Mouse (Mus musculus) intestine, embryonic 16.5 days (tissue): ENCODE results near the gene Sept5. TPM values are rescaled to one million over a fixed set of nuclear protein-coding genes. Genes with fewer than 3 reads are reported as not detected.

Source experiments
- ATAC-seq: fragments of 200-750 bp; cut with Nextera tagmentation; 2 replicates; pipeline ENCODE4 v1.8.0; 2017; ENCODE audit warnings: moderate TSS enrichment, moderate library complexity
- H3K27ac ChIP-seq: fragments of 300-500 bp; sonication (generic); 2 replicates; pipeline ENCODE4 v1.5.1; 2014; ENCODE audit warnings: mild to moderate bottlenecking, low read length
- H3K27me3 ChIP-seq: fragments of 300-500 bp; sonication (generic); replicated peaks from 2 replicates; pipeline ENCODE4 v1.6.1; 2014; ENCODE audit warnings: low read length, control low read depth, mixed read lengths; ENCODE audit not compliant: control insufficient read depth, insufficient read depth
- H3K36me3 ChIP-seq: fragments of 300-500 bp; sonication (generic); 2 replicates; pipeline ENCODE4 v1.6.1; 2014; ENCODE audit warnings: low read length, control low read depth; ENCODE audit not compliant: control insufficient read depth, insufficient read depth
- H3K4me1 ChIP-seq: fragments of 300-500 bp; sonication (generic); 2 replicates; pipeline ENCODE4 v1.6.1; 2014; ENCODE audit warnings: low read length, control low read depth, mixed read lengths; ENCODE audit not compliant: control insufficient read depth, insufficient read depth
- H3K4me2 ChIP-seq: fragments of 300-500 bp; sonication (generic); 2 replicates; pipeline ENCODE4 v1.6.1; 2014; ENCODE audit warnings: low read depth, low read length, control low read depth
- H3K4me3 ChIP-seq: fragments of 300-500 bp; sonication (generic); 2 replicates; pipeline ENCODE4 v1.5.1; 2014; ENCODE audit warnings: mild to moderate bottlenecking, low read length
- H3K9ac ChIP-seq: fragments of 300-500 bp; sonication (generic); 2 replicates; pipeline ENCODE4 v1.6.1; 2014; ENCODE audit warnings: low read depth, low read length
- H3K9me3 ChIP-seq: fragments of 300-500 bp; sonication (generic); 2 replicates; pipeline ENCODE4 v1.6.1; 2016; ENCODE audit warnings: low read length, control low read depth; ENCODE audit not compliant: control insufficient read depth
- WGBS: fragments of 180-500 bp; shearing (Covaris S2); extraction: QIAGEN DNeasy Blood & Tissue Kit; methylation state at CpG from one replicate; pipeline ENCODE4 v1.1.7; 2014; 5-methylcytosine and 5-hydroxymethylcytosine counted together
- polyA plus RNA-seq: library from polyadenylated mRNA; unstranded; fragments of >200 nt; fragmentation: Nextera tagmentation; extraction: Ambion mirVana; gene quantifications from 2 replicates; pipeline ENCODE4 v1.2.1, GENCODE M21; 2015

The Sept5 gene
- polyA plus RNA-seq, 1 experiment from 2014 or later: 52.5 TPM

- Histone ChIP-seq H3K4me3 (peak overlapping the region; percentile 56), H3K36me3 (peaks cover 6% of the 10 kb centered on the region; the same call in 1 of the 2 replicates), H3K27ac (no peak overlapping the region), H3K4me1 (peaks cover 26% of the 10 kb centered on the region), H3K27me3 (peaks cover 71% of the 10 kb centered on the region), H3K4me2 (peak overlapping the region; percentile 93), H3K9ac (peak overlapping the region; percentile 10; the same call in 1 of the 2 replicates), H3K9me3 (no peaks in the 10 kb centered on the region)
- 15% methylated on average over 38 of the region's 38 CpGs for WGBS
- no peak for ATAC-seq
Observed at GRCm38 (mm10) chr16:18621362-18622001, 8.3 kb downstream of the Sept5 start.

- Histone ChIP-seq H3K36me3 (peaks cover 6% of the 10 kb centered on the region; the same call in 1 of the 2 replicates), H3K9me3 (no peaks in the 10 kb centered on the region), H3K4me2 (peak overlapping the region; percentile 93), H3K27me3 (peaks cover 73% of the 10 kb centered on the region), H3K9ac (peak overlapping the region; percentile 46; the same call in 1 of the 2 replicates), H3K4me3 (peak overlapping the region; percentile 56), H3K27ac (no peak overlapping the region), H3K4me1 (peaks cover 20% of the 10 kb centered on the region)
- peak; percentile 10; the same call in 1 of the 2 replicates for ATAC-seq
- 3% methylated on average over 73 of the region's 74 CpGs for WGBS
Observed at GRCm38 (mm10) chr16:18620601-18621361, 9.0 kb downstream of the Sept5 start.

GRCm38 (mm10) chr16:18620201-18620600, 9.6 kb downstream of the Sept5 start:
- Histone ChIP-seq H3K9ac (no peak overlapping the region), H3K27me3 (peaks cover 67% of the 10 kb centered on the region), H3K4me2 (no peak overlapping the region), H3K36me3 (peaks cover 6% of the 10 kb centered on the region; the same call in 1 of the 2 replicates), H3K4me1 (peaks cover 19% of the 10 kb centered on the region), H3K4me3 (no peak overlapping the region; the same call in 1 of the 2 replicates), H3K27ac (no peak overlapping the region), H3K9me3 (no peaks in the 10 kb centered on the region)
- ATAC-seq: no peak
- 53% methylated on average over 6 of the region's 6 CpGs for WGBS

GRCm38 (mm10) chr16:18619110-18619509, 10.6 kb downstream of the Sept5 start:
- ATAC-seq: no peak
- Histone ChIP-seq H3K9ac (no peak overlapping the region), H3K4me2 (no peak overlapping the region), H3K4me3 (no peak overlapping the region), H3K9me3 (no peaks in the 10 kb centered on the region), H3K27me3 (peaks cover 63% of the 10 kb centered on the region), H3K27ac (no peak overlapping the region), H3K36me3 (peaks cover 4% of the 10 kb centered on the region; the same call in 1 of the 2 replicates), H3K4me1 (peaks cover 19% of the 10 kb centered on the region)
- 60% methylated on average over 4 of the region's 4 CpGs for WGBS

GRCm38 (mm10) chr16:18618297-18618696, 11.5 kb downstream of the Sept5 start:
- 57% methylated on average over 2 of the region's 2 CpGs for WGBS
- H3K4me3 ChIP-seq: no peak overlapping the region
- no peak overlapping the region for H3K4me2 ChIP-seq
- no peaks in the 10 kb centered on the region for H3K9me3 ChIP-seq
- peaks cover 4% of the 10 kb centered on the region; the same call in 1 of the 2 replicates for H3K36me3 ChIP-seq
- peaks cover 56% of the 10 kb centered on the region for H3K27me3 ChIP-seq
- no peak overlapping the region for H3K27ac ChIP-seq
- no peak overlapping the region for H3K9ac ChIP-seq
- H3K4me1 ChIP-seq: peaks cover 19% of the 10 kb centered on the region
- ATAC-seq: no peak

GRCm38 (mm10) chr16:18617370-18618065, 12.2 kb downstream of the Sept5 start:
- peaks cover 19% of the 10 kb centered on the region for H3K4me1 ChIP-seq
- 3% methylated on average over 27 of the region's 27 CpGs for WGBS
- H3K9me3 ChIP-seq: no peaks in the 10 kb centered on the region
- ATAC-seq: peak; percentile 74
- H3K27ac ChIP-seq: no peak overlapping the region
- H3K4me2 ChIP-seq: peak overlapping the region; percentile 67
- H3K4me3 ChIP-seq: peak overlapping the region; percentile 28
- H3K9ac ChIP-seq: no peak overlapping the region
- peaks cover 48% of the 10 kb centered on the region for H3K27me3 ChIP-seq
- H3K36me3 ChIP-seq: no peaks in the 10 kb centered on the region

- ATAC-seq: no peak
- peaks cover 6% of the 10 kb centered on the region; the same call in 1 of the 2 replicates for H3K4me1 ChIP-seq
- H3K9me3 ChIP-seq: no peaks in the 10 kb centered on the region
- H3K9ac ChIP-seq: no peak overlapping the region
- H3K27ac ChIP-seq: no peak overlapping the region
- 0 out of 2 replicates have a peak, but pooled peaks cover 6% of the 10 kb centered on the region for H3K27me3 ChIP-seq
- WGBS: 72% methylated on average over 3 of the region's 3 CpGs
- no peak overlapping the region for H3K4me3 ChIP-seq
- H3K4me2 ChIP-seq: no peak overlapping the region
- no peaks in the 10 kb centered on the region for H3K36me3 ChIP-seq
Observed at GRCm38 (mm10) chr16:18613301-18613700, 16.5 kb downstream of the Sept5 start.

- no peak overlapping the region for H3K9ac ChIP-seq
- 0 out of 2 replicates have a peak, but pooled peaks cover 8% of the 10 kb centered on the region for H3K27me3 ChIP-seq
- H3K4me2 ChIP-seq: no peak overlapping the region
- no peaks in the 10 kb centered on the region for H3K4me1 ChIP-seq
- no peak overlapping the region for H3K4me3 ChIP-seq
- H3K27ac ChIP-seq: no peak overlapping the region
- 44% methylated on average over 13 of the region's 13 CpGs for WGBS
- H3K36me3 ChIP-seq: no peaks in the 10 kb centered on the region
- ATAC-seq: no peak
- H3K9me3 ChIP-seq: no peaks in the 10 kb centered on the region
Observed at GRCm38 (mm10) chr16:18611752-18612151, 18.0 kb downstream of the Sept5 start.

- H3K36me3 ChIP-seq: no peaks in the 10 kb centered on the region
- no peak for ATAC-seq
- 0 out of 2 replicates have a peak, but pooled peaks cover 2% of the 10 kb centered on the region for H3K4me1 ChIP-seq
- H3K27ac ChIP-seq: no peak overlapping the region
- no peak overlapping the region for H3K9ac ChIP-seq
- 56% methylated on average over 2 of the region's 2 CpGs for WGBS
- 0 out of 2 replicates have a peak, but pooled peaks cover 5% of the 10 kb centered on the region for H3K27me3 ChIP-seq
- H3K4me2 ChIP-seq: no peak overlapping the region
- H3K4me3 ChIP-seq: no peak overlapping the region
- H3K9me3 ChIP-seq: no peaks in the 10 kb centered on the region
Observed at GRCm38 (mm10) chr16:18609099-18609498, 20.7 kb downstream of the Sept5 start.
